Mouse (Mus musculus): ENCODE measurements at regions not wholly inside any gene's neighbourhood (a gene's known extent, or its start where the extent isn't known, plus 50 kb on each side); places are given as distances from the start of the nearest gene placed in this dataset.

- DNase-seq (ENCODE audit: low spot score in 2 of 2): no peak
Observed at GRCm38 (mm10) chr11:18722770-18723169, 296.0 kb downstream of the Meis1 start.

- DNase-seq (ENCODE audit: low spot score in 2 of 2): no peak
Observed at GRCm38 (mm10) chr11:18715851-18716126, 303.0 kb downstream of the Meis1 start.

DNA sequence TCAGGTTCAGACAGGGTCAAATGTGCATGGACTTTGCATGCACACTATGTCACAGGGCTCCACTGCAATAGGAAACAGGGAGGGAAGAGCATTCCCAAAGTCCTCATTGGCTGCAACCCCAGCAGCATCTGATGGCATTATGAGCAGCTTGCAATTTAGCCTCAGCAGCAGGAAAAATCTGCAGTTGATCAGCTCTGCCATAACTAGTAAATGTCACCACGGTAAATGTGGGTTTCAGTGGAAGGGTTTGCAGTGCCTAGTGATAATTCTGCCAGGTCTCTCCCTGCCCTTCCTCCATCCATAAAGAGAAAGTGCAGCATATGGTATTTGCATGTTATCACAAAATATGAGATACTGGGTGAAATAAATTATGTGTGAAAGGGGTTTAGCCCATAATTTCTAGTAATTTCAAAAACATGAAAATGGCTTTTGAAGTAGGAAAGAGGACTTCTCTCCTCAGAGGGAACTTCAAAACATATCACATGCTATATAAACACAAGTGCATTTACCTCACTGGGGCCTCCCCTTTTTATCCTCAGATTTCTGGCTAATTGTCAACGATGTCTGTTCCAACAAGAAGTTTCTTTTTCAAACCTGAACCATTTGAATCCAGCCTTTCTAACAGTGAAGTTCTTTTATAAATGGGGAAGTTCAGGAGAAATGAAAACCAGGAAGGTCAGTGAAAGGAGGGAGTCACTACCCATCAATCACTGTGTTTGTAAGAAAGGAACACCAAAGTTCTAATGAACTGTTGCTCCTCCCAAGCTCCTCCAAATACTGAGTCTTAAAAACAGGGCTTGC lies 303.5 kb downstream of the Meis1 start:
- peak; percentile 16 to 63 for DNase-seq (ENCODE audit: low spot score in 2 of 2)

DNA sequence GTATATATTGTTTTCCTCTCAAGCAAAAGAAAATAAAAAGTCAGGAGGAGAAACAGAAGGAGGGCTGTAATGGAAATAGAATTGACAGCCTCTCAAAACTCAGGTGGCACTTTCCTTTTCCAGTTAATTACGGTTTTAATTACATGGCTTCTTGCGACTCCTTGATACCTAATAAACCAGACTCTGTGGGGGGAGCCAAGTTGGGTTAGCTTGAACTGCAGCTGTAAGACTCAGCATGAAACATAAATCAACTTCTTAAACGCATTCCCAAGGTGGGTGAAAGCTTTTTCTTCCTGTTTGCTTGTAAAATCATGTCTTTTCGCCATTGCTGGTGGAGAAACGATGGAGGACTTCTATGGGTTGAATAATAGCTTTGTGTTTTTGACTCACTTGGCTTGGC lies 304.4 kb downstream of the Meis1 start:
- DNase-seq (ENCODE audit: low spot score in 2 of 2): no peak

GRCm38 (mm10) chr11:18712642-18713053 lies 306.1 kb downstream of the Meis1 start:
- DNase-seq (ENCODE audit: low spot score in 2 of 2): peak; percentile 51 to 80

DNA sequence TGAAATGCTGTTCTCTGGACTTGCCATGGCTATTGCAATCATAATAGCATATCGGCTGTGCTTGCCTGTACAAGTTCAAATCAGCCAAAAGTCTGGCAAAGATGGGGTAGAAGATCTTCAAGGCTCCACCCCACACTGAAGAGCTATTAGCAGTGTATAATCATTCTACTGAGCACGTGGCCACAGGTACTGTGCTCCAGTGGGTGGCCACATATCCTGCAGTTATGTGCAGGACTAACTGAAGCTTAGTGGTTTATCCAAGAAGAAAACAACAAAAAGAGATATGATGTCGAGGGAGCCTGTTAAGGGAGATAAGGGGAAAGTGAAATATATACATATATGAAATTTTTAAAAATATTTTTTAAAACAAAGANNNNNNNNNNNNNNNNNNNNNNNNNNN lies 309.2 kb downstream of the Meis1 start:
- DNase-seq (ENCODE audit: low spot score in 2 of 2): no peak

DNA sequence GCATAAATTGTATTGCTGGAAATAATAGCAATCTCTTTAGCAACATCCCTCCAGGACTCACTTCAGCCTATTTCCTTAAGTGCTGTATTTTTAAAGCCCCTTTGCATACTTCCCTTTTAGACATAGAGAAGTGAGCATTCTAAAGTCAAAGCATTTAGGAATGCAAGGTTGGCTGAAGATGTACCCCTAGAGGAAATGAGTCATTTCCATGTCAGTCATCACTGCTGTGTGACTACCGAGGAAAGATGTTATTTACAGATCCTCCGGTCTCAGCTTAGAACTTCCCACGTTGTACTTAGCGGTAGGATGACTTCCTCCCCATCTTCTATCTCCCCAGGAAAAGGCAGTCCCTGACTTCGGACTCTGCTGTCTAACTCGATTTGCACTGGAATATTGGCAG lies 337.2 kb downstream of the Meis1 start:
- no peak for DNase-seq (ENCODE audit: low spot score in 2 of 2)

GRCm38 (mm10) chr11:18676876-18677275 lies 341.9 kb downstream of the Meis1 start:
- DNase-seq (ENCODE audit: low spot score in 2 of 2): no peak

DNA sequence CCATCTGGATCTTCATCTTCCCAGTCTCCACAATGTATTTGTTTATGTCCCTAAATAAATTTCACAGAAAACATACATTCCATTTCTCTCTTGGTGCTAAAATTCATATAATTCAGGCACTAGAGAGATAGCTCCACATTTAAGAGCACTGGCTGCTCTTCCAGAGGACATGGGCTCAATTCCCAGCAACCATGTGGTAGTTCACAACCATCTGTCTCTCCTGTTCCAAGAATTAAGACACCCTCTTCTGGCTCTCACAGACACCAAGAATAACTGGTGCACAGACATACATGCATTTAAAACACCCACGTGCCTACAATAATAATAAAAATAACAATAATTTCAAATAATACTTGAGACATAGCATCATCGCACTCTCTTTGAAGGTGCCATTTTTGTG lies 347.8 kb downstream of the Meis1 start:
- DNase-seq (ENCODE audit: low spot score in 2 of 2): peak; percentile 28 to 72

DNA sequence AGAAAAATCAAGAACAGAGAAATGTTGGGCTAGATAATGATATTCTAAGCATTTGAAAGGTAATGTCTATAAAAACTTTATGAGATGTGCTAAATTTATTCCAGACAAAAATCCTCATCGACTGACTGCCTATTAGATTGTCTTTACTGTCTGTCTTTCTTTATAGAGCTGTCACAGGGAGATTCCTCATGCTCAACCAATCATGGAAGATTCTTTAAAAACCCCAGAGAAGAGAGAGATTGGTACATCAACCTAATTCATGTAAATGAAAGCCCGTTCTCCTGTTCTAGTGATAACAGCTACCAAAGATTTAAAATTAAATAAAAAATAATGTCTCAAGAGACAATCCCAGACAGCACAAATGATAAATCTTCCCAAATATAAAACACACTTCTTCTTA lies 349.5 kb downstream of the Meis1 start:
- no peak for DNase-seq (ENCODE audit: low spot score in 2 of 2)

DNA sequence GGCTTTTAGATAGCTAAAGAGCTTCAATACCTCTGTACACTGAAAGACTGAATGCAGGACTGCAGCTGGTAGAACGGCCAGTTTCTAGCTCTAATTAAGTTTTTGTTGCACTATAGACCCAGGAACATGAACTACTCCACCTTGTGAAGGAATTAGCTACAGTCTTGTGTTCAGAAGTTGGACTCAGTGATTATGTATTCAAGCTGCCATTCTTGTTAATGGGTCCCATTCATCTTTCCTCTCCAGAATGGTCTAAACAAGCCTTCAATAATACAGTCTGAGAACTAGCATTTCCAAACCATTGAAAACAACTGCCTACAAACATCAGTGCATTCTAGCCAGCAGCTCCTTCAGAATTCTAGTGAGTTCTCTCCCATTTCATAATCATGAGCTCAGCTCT lies 362.4 kb downstream of the Meis1 start:
- no peak for DNase-seq (ENCODE audit: low spot score in 2 of 2)

- no peak for DNase-seq (ENCODE audit: low spot score in 2 of 2)
Observed at GRCm38 (mm10) chr11:18631975-18632773, 386.6 kb downstream of the Meis1 start.

DNA sequence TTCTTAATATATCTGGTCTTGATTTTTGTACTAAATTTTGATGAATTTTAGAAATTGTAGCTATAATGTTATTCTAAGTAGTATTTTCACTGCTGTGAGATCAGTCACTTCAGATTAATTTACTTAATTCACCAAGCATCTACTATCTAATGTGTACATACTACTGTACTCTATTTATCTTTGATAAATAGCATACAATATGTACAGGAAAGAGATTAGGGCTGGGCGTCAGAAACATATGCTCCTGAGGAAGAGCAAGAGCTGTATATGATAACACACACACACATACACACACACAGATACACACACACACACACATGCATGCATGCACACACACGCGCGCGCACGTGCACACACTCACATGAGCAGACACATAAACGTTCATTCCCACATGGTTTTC lies 387.2 kb downstream of the Meis1 start:
- DNase-seq (ENCODE audit: low spot score in 2 of 2): no peak

DNA sequence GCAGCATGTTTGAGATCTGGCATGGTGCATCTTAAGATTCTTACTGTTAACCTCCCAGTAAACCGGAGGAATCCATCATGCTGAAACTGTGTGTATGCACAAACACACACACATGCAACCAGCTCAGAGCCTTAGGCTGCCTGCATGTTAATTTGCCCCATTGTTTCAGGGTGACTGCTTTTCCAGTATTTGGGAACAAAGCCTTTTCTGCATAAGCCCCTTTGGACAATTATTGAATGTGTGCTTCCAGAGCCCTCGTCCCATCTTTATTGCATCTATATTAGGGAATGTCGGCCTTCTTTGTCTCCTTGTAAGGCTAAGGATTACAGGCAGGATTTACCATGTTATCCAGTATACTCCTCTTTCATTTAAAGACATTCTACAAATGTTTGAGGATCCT lies 397.0 kb downstream of the Meis1 start:
- no peak for DNase-seq (ENCODE audit: low spot score in 2 of 2)

DNA sequence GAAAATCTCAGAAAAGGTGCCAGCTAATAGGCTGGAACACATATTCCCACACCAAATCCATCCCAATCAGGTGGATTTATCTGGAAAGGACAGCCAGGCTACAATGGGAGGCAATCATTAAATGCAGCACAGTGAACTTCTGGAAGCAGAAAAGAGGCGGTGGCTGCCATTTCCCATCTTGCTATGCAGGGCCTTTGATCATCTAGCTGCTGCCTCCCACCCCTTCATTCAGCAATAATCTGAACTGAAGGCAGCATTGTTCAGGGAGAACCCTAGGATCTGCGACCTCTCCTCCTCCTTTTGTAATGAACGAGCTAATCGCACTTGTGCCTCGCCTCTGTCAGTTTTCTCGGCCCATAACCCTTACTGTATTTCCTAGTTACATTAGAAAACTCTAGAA lies 413.9 kb downstream of the Meis1 start:
- no peak for DNase-seq (ENCODE audit: low spot score in 2 of 2)

GRCm38 (mm10) chr11:18601568-18602182 lies 417.1 kb downstream of the Meis1 start:
- no peak for DNase-seq (ENCODE audit: low spot score in 2 of 2)

DNA sequence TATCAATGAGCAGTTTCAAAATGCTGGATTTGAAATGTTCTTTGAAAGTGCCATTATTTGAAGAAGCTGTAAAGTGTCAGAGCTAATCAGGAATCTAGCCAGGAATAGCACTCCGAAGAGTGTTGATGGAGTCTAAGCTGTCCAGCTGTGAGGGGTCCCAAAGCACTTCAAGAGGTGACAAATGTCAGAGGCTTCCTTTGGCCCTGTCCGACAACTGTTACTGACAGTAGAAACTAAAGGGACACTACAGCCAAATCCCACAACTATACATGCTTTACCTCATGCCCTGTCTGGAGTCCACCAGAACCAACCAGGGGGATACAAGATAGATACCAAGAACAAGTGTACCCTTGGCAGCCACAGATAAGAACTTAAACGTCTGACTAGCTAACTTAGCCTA lies 420.4 kb downstream of the Meis1 start:
- DNase-seq (ENCODE audit: low spot score in 2 of 2): no peak

GRCm38 (mm10) chr11:18596996-18597395 lies 421.8 kb downstream of the Meis1 start:
- no peak for DNase-seq (ENCODE audit: low spot score in 2 of 2)

DNA sequence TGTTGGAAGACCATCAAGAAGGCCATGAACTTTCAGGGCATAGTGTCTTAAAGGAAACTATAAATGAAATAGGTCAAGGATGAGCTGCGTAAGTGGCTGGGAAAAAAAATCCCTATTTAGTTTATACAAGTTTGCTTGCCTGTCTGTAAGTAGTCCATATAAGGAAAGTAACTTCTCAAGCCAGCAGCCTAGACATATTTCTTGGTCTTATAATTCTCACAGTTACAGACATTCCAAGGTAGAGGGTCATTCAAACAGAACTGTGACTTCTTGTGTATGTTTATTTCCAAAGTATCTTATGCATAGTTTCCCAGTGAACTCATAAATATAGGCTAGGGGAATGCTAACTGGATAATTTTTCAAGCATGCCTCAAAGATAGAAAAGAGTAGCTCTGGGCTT lies 428.3 kb downstream of the Meis1 start:
- DNase-seq (ENCODE audit: low spot score in 2 of 2): no peak

- DNase-seq (ENCODE audit: low spot score in 2 of 2): no peak
Observed at GRCm38 (mm10) chr11:18586468-18586867, 432.3 kb downstream of the Meis1 start.

GRCm38 (mm10) chr11:18585031-18585430 lies 433.8 kb downstream of the Meis1 start:
- no peak for DNase-seq (ENCODE audit: low spot score in 2 of 2)

GRCm38 (mm10) chr11:18582781-18583161 lies 436.0 kb downstream of the Meis1 start:
- DNase-seq (ENCODE audit: low spot score in 2 of 2): no peak
